Mouse (Mus musculus) neural tube, embryonic 10.5 days (tissue): ENCODE measurements around the gene Nid1.
"Not testable (repeated sequence)": the region's sequence is repeated elsewhere in the genome, so short reads cannot be mapped to it uniquely, and the experiment has no call there.

ENCODE experiments used
- DNase-seq: peaks from one replicate; pipeline ENCODE4 v3.0.0-alpha.2; 2017; ENCODE audit warnings: low spot score; ENCODE audit errors: extremely low spot score

Nid1 gene

DNA sequence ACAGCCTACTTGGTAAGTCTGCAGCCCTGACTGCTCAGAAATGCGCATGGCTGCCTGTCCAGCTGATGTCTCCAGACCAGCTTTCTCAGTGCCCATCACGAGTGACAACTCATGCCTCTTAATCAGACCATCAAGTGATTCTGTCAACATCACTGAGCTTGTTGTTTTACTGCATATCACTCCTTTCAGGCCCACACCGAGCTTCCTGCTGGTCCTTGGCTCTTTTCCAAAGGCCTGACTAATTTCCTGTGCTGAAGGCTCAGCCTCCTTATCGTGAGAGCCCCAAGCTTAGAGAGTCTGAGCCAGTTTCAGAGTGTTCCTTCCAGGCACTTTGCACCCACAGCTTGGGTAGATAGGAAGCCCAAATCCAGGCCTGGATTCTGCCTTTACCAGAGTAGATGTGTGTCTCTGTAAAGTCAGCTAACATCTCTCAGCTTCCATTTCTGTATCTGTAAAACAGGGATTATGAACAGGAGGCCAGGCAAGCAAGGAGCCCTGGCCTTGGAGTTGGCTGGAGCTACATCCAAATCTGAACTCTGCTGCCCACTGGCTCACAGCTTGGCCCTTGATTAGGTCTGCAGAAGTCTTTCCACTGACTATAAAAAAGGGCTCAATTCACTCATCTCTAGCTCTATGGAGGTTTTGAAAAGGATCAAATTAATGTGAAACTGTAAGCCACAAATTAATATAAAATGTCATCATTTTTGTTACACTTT is 101.4 kb downstream of the Nid1 start:
- no peak for DNase-seq

- not testable (repeated sequence) for DNase-seq
These were observed 105.7 kb downstream of the Nid1 start for GRCm38 (mm10) chr13:13543073-13543472.

DNA sequence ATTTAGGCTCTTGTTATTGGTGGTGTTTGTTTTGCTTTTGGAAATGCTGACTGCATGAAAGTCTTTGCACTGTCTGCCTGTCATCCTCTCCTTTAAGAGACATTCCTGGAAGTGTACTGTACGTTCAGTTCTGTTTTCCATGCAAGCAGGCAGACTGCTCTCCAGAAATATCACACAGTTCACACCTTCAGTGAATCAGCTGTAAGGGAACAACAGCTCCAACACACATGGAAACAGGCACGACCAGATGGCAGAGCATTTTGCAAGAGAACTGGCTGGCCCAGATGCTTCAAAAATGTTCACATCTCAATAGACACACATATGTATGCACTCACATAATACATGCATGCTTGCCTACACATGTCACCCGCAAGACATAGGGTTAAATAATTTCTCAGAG is 109.4 kb downstream of the Nid1 start:
- DNase-seq = no peak

DNA sequence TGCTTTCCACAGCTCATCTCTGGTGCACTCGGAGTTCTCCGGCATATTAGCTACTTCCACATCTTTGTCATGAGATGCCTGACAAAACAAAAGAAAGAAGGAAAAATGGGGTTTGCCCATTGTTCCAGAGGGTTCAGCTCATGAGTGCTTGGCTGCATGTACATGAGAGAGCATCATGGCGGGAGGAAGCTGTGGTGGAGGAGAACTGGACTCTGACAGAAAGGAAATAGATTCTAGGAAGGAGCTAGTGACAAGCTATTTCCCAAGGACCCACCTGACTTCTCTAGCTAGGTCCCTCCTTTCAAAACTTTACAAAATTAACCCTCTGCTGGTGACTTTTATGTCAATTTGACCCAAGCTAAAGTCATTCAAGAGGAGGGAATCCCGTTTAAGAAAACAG is 110.5 kb downstream of the Nid1 start:
- DNase-seq = no peak

DNA sequence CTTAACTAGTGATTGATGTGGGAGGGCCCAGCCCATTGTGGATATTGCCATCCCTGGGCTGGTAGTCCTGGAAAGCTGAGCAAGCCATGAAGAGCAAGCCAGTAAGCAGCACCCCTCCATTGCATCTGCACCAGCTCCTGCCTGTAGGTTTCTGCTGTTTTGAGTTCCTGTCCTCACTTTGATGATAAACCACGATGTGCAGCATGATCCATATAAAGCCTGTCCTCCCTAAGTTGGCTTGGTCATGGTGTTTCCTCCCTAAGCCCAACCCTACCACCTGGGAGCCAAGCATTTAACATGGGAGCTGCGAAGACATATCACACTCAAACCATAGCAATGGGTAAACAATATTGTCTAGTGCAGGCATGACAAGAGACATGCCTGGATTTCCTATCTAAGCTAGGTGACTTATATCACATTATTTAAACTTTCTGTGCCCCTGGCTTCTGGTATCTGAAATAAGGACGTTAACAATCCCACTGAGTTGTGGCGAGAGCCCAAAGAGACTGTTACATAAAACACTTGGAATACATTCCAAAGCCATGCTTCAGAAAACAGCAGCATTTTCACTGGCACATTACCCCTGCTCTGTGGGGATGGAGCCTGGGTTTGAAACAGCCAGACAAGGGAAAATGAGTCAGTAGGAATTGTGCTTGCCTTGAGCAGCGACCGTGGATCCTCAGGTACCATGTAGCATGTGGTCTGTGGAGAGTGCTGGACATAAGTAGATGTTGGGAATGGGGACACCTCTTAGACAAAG is 111.3 kb downstream of the Nid1 start:
- no peak for DNase-seq

- no peak for DNase-seq
These were observed 112.6 kb downstream of the Nid1 start for GRCm38 (mm10) chr13:13549687-13550660.

GRCm38 (mm10) chr13:13552020-13552419 is 114.7 kb downstream of the Nid1 start:
- DNase-seq = no peak

GRCm38 (mm10) chr13:13553660-13554059 is 116.3 kb downstream of the Nid1 start:
- no peak for DNase-seq

- no peak for DNase-seq
These were observed 117.8 kb downstream of the Nid1 start for GRCm38 (mm10) chr13:13555196-13555595.

DNA sequence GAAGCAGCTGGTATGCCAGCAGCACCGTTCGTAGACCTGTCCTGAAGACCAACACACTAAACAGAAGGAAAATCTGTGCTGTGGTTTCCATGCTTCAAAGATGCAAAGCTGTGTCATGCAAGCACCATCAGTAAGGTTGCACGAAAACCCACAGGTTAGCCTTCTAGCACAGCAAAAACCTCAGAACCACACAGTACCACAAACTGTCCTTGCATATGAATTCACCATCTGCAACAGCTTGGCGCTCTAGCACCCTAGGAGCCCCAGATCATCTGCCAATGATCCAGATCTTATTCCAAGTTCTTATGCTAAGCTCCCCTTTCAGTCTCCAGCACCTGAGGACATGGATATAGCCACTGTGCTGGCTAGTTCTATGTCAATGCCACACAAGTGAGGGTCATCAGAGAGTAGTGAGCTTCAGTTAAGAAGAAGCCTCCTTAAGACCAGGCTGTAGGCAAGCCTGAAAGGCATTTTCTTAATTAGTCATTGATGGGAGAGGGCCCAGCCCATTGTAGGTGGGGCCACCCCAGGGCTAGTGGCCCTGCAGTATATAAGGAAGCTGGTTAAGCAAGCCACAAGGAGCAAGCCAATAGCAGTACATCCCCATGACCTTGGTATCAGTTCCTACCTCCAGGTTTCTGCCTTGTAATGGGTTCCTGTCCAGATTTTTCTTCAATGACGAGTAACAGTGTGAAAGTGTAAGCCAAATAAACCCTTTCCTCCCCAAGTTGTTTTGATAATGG is 119.8 kb downstream of the Nid1 start:
- no peak for DNase-seq

DNA sequence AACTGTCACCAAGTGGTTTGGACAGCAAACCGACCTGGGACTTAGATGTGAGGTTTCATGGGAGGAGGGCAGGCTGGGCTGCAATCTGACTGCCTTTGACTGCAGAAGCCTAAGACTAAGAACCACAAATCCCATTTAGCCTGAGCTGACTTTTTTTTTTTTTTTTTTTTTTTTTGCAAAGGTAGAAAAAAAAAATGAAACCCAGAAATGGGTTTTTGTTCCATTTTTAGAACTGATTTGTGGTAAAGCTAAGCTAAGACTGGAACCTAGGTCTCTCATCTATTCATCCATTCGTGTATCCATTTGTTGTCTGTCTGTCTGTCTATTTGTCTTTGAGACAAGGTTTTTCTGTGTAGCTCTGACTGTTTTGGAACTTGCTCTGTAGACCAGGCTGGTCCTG is 120.9 kb downstream of the Nid1 start:
- no peak for DNase-seq

- DNase-seq = no peak
These were observed 121.5 kb downstream of the Nid1 start for GRCm38 (mm10) chr13:13558900-13559299.
